Mouse (Mus musculus) CH12F3 (cell line): ENCODE results near the gene Mup2.
"Not testable (repeated sequence)": the region's sequence is repeated elsewhere in the genome, so short reads cannot be mapped to it uniquely, and the experiment has no call there.

Experiments used
- in situ Hi-C: fragments of 300-500 bp; cut with MboI; formaldehyde crosslinking; loops from 2 replicates; pipeline ENCODE4 v1.14.3; 2020; ENCODE audit warnings: low sequenced_read_pairs

Mup2 gene

DNA sequence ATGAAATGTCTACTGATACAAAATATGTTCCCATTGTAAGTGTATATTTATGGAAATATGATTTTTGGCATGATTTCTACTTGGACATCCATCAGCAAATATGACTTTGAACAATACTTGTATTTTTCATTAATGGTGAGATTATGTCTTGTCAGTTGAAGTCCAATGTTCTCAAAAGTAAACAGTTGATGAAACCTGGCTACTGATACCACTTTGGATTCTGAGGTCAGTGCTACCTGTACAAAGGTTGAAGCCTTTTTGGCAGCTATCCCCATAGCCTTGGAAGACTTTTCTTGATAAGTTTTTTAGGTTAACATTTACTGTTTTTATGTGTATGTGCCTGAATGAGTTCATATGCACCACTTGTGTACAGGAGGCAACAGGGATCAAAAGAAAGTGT lies at the start of gene Mup2:
Gene Mup2 (minus strand): TSS at position 101 of the 400 bp plus-strand sequence.
- in situ Hi-C loops: not testable (repeated sequence)
